Mouse (Mus musculus) bone marrow macrophage, adult 2 months (primary cell): Measurements from ENCODE around the gene Bicc1.

Source experiments
- CTCF ChIP-seq: IDR thresholded peaks from 2 replicates; pipeline ENCODE4 v1.5.1; 2012; ENCODE audit warnings: low read depth, mild to moderate bottlenecking, low read length, moderate library complexity
- POLR2A ChIP-seq: IDR thresholded peaks from 2 replicates; pipeline ENCODE4 v1.6.1; 2012; ENCODE audit warnings: mild to moderate bottlenecking, low read depth, low read length, borderline replicate concordance

DNA sequence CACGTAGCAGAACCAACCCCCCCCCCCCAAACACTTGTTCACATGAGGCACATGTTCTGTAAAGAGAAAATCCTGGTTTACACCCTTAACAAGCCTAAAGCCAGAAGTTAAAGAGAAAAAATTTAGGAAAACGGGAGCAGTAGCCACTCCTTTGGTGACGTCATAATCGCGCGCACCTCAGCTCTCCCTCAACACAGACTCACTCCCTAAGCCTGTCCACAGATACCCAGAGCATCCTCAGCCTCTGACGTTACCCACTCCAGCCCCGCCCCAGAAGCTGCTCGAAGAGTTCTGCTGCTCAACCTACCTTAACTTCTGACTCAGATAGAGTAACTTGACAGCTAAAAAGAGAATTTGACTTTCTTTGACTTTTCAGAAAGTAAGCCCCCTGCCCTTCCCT is 28.2 kb downstream of the Bicc1 start:
- TF ChIP-seq CTCF = no peak
- no peak for TF ChIP-seq POLR2A
